Mouse (Mus musculus) left cerebral cortex, adult 2 months (tissue): ENCODE data around the gene Eras. TPM values are rescaled to one million over a fixed set of nuclear protein-coding genes. Genes with fewer than 3 reads are reported as not detected.

Experiments
- DNase-seq, 2 experiments: peaks; one replicate each; pipeline ENCODE4 v3.0.0; 2021 to 2022; ENCODE audit warnings: low spot score in 2 of 2, mixed read lengths in 1 of 2; ENCODE audit errors: extremely low spot score in 1 of 2
- H3K27ac ChIP-seq: fragments of 200-600 bp; 2 replicates; pipeline ENCODE4 v1.8.1; 2022
- H3K4me3 ChIP-seq: fragments of 200-600 bp; 2 replicates; pipeline ENCODE4 v1.8.1; 2022
- CTCF ChIP-seq: fragments of 200-600 bp; IDR thresholded peaks from 2 replicates; pipeline ENCODE4 v1.8.1; 2022; ENCODE audit warnings: antibody characterized with exemption, mild to moderate bottlenecking, moderate library complexity
- intact Hi-C: fragments of 180-260 bp; cut with DNase I; formaldehyde crosslinking; loops from one replicate; pipeline ENCODE4 v1.15.1; 2025
- long read RNA-seq, 2 experiments: library from polyadenylated mRNA; stranded (forward); transcript quantifications; one replicate each; pipeline ENCODE4 v2.0.0; 2021; ENCODE audit warnings: borderline mapping rate in 2 of 2
- total RNA-seq, 2 experiments: library from RNA; stranded (reverse); gene quantifications; 2 replicates each; pipeline ENCODE4 v1.2.3; 2021

Gene Eras
- not detected for total RNA-seq
- long read RNA-seq, experiment 1, result 0 reads
- long read RNA-seq, experiment 2, result 0 reads

GRCm38 (mm10) chrX:7928270-7928790 lies at the start of gene Eras:
Gene Eras, minus strand, starts transcription at chrX:7928607.
- DNase-seq, result no peak
- intact Hi-C loops, result no loop called here
- no peak for TF ChIP-seq CTCF
- H3K27ac ChIP-seq, result no peak within 1 kb of the TSS
- H3K4me3 ChIP-seq, result no peak within 1 kb of the TSS

- intact Hi-C loops, result no loop called here
Measured at GRCm38 (mm10) chrX:7977892-7978291, 49.5 kb upstream of the Eras start, which contains the start of gene Gata1. Gene Gata1, minus strand, starts transcription at chrX:7978071.

GRCm38 (mm10) chrX:7971292-7971691 lies 42.9 kb upstream of the Eras start:
- H3K4me3 ChIP-seq, result no peak overlapping the region
- DNase-seq, result no peak
- intact Hi-C loops, result no loop called here
- no peak overlapping the region for H3K27ac ChIP-seq
- no peak for TF ChIP-seq CTCF

More at GRCm38 (mm10) chrX:7977892-7978291, 49.5 kb upstream of the Eras start, which contains the start of gene Gata1:
- DNase-seq, result no peak
- H3K27ac ChIP-seq, result no peak within 1 kb of the TSS
- no peak within 1 kb of the TSS for H3K4me3 ChIP-seq
- TF ChIP-seq CTCF, result no peak

GRCm38 (mm10) chrX:7968899-7969298 lies 40.5 kb upstream of the Eras start:
- Histone ChIP-seq H3K27ac (no peak overlapping the region), H3K4me3 (no peak overlapping the region)
- no peak for TF ChIP-seq CTCF
- intact Hi-C loops, result no loop called here
- no peak for DNase-seq

GRCm38 (mm10) chrX:7968226-7968625 lies 39.8 kb upstream of the Eras start:
- intact Hi-C loops, result no loop called here
- TF ChIP-seq CTCF, result no peak
- DNase-seq, result no peak
- no peak overlapping the region for H3K27ac ChIP-seq
- H3K4me3 ChIP-seq, result no peak overlapping the region

- TF ChIP-seq CTCF, result no peak
- Histone ChIP-seq H3K4me3 (no peak overlapping the region), H3K27ac (no peak overlapping the region)
- intact Hi-C loops, result no loop called here
- no peak for DNase-seq
Measured at GRCm38 (mm10) chrX:7967596-7968201, 39.3 kb upstream of the Eras start.

- intact Hi-C loops, result no loop called here
- no peak for DNase-seq
Measured at GRCm38 (mm10) chrX:7966161-7966560, 37.8 kb upstream of the Eras start.

GRCm38 (mm10) chrX:7963829-7964626 lies 35.6 kb upstream of the Eras start:
- intact Hi-C loops, result no loop called here
- TF ChIP-seq CTCF, result no peak
- no peak overlapping the region for H3K27ac ChIP-seq
- no peak for DNase-seq
- no peak overlapping the region for H3K4me3 ChIP-seq

More at GRCm38 (mm10) chrX:7966161-7966560, 37.8 kb upstream of the Eras start:
- no peak overlapping the region for H3K27ac ChIP-seq
- no peak for TF ChIP-seq CTCF
- no peak overlapping the region for H3K4me3 ChIP-seq

GRCm38 (mm10) chrX:7958868-7959267 lies 30.5 kb upstream of the Eras start:
- no peak for TF ChIP-seq CTCF

GRCm38 (mm10) chrX:7950091-7950490 lies 21.7 kb upstream of the Eras start:
- H3K27ac ChIP-seq, result no peak overlapping the region
- no peak for TF ChIP-seq CTCF
- DNase-seq, result no peak
- intact Hi-C loops, result loop anchor here (10.0 kb wide), 1 partner anchor 55 kb away; no protein-coding TSS in a partner anchor
- no peak overlapping the region for H3K4me3 ChIP-seq

More at GRCm38 (mm10) chrX:7958868-7959267, 30.5 kb upstream of the Eras start:
- H3K27ac ChIP-seq, result no peak overlapping the region
- intact Hi-C loops, result loop anchor here (10.0 kb wide), 1 partner anchor 46 kb away; no protein-coding TSS in a partner anchor
- DNase-seq, result no peak
- no peak overlapping the region for H3K4me3 ChIP-seq

GRCm38 (mm10) chrX:7947900-7948492 lies 19.6 kb upstream of the Eras start:
- Histone ChIP-seq H3K4me3 (peak overlapping the region; percentile 54), H3K27ac (peak overlapping the region; percentile 82)
- peak; percentile 87 to 91 for DNase-seq
- TF ChIP-seq CTCF, result no peak
- intact Hi-C loops, result no loop called here
